Mouse (Mus musculus) testis, adult 2 months (tissue): Measurements from ENCODE around the gene Abhd18.

Experiments
- CTCF ChIP-seq: fragments of 200-500 bp; IDR thresholded peaks from 2 replicates; pipeline ENCODE4 v1.5.1; 2012; ENCODE audit warnings: low read depth, mild to moderate bottlenecking, inconsistent platforms, low read length, moderate library complexity; ENCODE audit not compliant: control insufficient read depth, insufficient read depth, insufficient replicate concordance
- POLR2A ChIP-seq: fragments of 200-500 bp; IDR thresholded peaks from 2 replicates; pipeline ENCODE4 v1.6.1; 2012; ENCODE audit warnings: low read depth, mild to moderate bottlenecking, inconsistent platforms, low read length, moderate library complexity; ENCODE audit not compliant: control insufficient read depth

- TF ChIP-seq POLR2A (no peak), CTCF (no peak)
These were observed 104.6 kb downstream of the Abhd18 start for GRCm38 (mm10) chr3:40951365-40951764.
